Mouse (Mus musculus): ENCODE measurements around the gene Ptpn22. TPM values are rescaled to one million over a fixed set of nuclear protein-coding genes. Genes with fewer than 3 reads are reported as not detected.
"Not testable (repeated sequence)": the region's sequence is repeated elsewhere in the genome, so short reads cannot be mapped to it uniquely, and the experiment has no call there.

Gene Ptpn22
- 93.7 and 107 TPM in 2 replicates for total RNA-seq (2017)

GRCm38 (mm10) chr3:103858881-103859801, at the start of gene Ptpn22:
Gene Ptpn22 (plus strand): TSS chr3:103859795.
- ATAC-seq (ENCODE audit: extremely low read depth, insufficient number of reproducible peaks, low FRiP score, poor library complexity, severe bottlenecking): peak; percentile 71

- ATAC-seq (ENCODE audit: extremely low read depth, insufficient number of reproducible peaks, low FRiP score, poor library complexity, severe bottlenecking): peak; percentile 13; the same call in 1 of the 2 replicates
These were observed 49.8 kb upstream of the Ptpn22 start for GRCm38 (mm10) chr3:103809799-103810150.

DNA sequence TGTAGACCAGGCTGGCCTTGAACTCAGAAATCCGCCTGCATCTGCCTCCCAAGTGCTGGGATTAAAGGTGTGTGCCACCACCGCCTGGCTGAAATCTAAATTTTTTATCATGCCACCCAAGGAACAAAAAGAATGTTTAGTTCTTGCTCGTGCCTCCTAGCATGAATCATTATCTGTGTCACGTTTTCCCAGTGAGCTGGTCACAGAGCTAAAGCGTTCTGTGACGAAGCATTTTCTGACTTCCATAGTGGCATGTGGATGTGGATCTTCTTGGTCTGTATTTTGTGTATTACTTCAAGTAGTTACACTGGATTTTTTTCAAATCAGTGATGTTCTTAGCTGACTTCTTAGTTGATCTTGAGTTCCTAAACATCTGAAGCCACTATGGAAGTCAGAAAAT, 48.6 kb upstream of the Ptpn22 start:
- no peak for ATAC-seq (ENCODE audit: extremely low read depth, insufficient number of reproducible peaks, low FRiP score, poor library complexity, severe bottlenecking)

- no peak for ATAC-seq (ENCODE audit: extremely low read depth, insufficient number of reproducible peaks, low FRiP score, poor library complexity, severe bottlenecking)
These were observed 32.0 kb upstream of the Ptpn22 start for GRCm38 (mm10) chr3:103827548-103827947.

GRCm38 (mm10) chr3:103829036-103829435, 30.6 kb upstream of the Ptpn22 start:
- ATAC-seq (ENCODE audit: extremely low read depth, insufficient number of reproducible peaks, low FRiP score, poor library complexity, severe bottlenecking): no peak

DNA sequence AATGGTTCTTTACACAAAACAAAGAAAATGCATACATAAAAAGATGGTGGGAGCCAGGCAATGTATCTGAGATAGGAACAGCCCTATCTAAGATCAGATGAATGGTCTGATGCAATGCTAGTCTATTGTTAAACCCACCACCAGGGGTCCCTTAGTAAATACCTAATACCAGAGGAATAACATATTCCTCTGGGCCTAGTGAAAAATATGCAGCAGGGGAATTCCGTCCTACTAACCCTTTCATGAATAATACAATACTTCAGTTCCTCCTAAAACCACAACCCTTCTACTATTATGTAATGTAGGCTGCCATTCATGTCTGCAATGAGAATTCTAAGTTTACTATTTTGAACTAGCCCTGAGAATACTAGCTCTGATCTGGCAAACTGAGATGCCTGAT, 28.9 kb upstream of the Ptpn22 start:
- not testable (repeated sequence) for ATAC-seq (ENCODE audit: extremely low read depth, insufficient number of reproducible peaks, low FRiP score, poor library complexity, severe bottlenecking)

- no peak for ATAC-seq (ENCODE audit: extremely low read depth, insufficient number of reproducible peaks, low FRiP score, poor library complexity, severe bottlenecking)
These were observed 28.4 kb upstream of the Ptpn22 start for GRCm38 (mm10) chr3:103831146-103831545.

DNA sequence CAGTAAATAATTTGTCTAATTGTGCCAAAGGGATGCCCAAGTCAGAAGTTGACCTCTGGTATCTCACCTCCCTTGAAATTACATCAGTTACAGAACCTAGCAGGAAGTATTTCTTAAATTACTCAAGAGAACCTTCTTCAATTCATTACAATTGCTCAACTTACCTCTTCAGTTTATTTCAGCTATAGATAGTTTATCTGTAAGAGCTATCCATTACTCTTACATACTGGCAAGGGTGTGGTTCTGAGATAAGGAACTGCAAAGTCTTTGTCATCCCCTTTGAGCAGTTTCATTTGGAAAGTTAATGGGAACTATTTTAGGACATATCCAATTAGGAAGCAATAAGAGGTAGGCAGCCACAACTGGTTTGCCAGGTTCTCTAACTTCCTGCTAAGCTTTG, 27.2 kb upstream of the Ptpn22 start, which contains the start of gene Bcl2l15:
Gene Bcl2l15 (plus strand): TSS at position 176 of the 400 bp plus-strand sequence.
- no peak for ATAC-seq (ENCODE audit: extremely low read depth, insufficient number of reproducible peaks, low FRiP score, poor library complexity, severe bottlenecking)

DNA sequence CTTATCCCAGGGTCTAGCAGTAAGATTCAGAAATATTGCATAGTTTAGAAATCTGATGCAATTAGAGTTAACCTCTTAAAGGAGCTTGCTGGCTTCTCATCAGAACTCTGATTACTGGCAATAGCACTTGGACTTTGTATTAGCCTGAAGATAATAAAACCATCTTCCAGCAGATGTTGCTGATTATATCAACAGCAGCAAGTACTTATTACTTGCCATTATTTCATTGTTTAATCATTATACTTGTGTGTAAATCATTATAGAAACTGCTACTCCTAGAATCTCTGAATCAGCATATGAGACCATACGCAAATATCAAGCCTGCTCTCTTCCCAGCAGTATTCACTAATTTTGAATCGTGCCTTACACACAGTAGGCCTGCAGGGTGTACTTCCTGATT, 25.6 kb upstream of the Ptpn22 start:
- ATAC-seq (ENCODE audit: extremely low read depth, insufficient number of reproducible peaks, low FRiP score, poor library complexity, severe bottlenecking): no peak

GRCm38 (mm10) chr3:103835272-103835950, 24.2 kb upstream of the Ptpn22 start:
- no peak for ATAC-seq (ENCODE audit: extremely low read depth, insufficient number of reproducible peaks, low FRiP score, poor library complexity, severe bottlenecking)

DNA sequence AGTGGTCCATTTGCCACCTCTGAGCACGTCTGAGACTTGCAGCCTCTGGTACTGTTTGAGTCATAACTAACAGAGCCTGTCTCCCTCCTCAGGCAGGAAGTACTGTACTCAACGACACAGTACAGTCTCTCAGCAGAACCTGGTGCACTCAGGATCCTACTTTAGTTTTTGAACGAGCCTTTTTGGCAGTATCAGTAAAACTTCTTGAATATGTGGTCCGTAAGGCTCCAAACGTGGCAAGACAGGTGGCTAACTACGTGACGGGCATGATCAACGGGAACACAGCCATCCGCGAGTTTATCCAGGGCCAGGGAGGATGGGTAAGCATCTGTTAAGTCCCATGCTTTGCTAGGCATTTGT, 23.7 kb upstream of the Ptpn22 start:
- ATAC-seq (ENCODE audit: extremely low read depth, insufficient number of reproducible peaks, low FRiP score, poor library complexity, severe bottlenecking): peak; percentile 56; the same call in 1 of the 2 replicates

GRCm38 (mm10) chr3:103836453-103836852, 23.1 kb upstream of the Ptpn22 start:
- ATAC-seq (ENCODE audit: extremely low read depth, insufficient number of reproducible peaks, low FRiP score, poor library complexity, severe bottlenecking): no peak

DNA sequence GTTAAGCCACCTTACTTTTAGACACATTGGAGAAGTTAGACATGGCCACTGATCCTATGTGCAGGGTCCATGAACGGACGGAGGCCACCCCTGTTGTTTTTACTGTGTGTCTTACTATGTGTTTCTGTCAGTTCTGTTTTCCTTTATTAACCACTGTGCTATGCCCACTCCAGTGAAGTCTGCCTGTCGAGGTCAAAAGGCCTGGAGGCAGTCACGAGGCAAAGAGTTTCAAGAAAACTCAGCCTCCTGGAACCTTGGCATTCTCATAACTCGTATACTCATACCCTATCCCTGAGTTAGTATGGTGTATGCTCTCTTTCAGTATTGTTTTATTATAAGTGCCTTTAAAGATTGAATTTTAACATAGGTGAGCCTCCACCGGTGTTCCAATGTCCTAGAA, 19.9 kb upstream of the Ptpn22 start:
- ATAC-seq (ENCODE audit: extremely low read depth, insufficient number of reproducible peaks, low FRiP score, poor library complexity, severe bottlenecking): no peak

GRCm38 (mm10) chr3:103840195-103840594, 19.4 kb upstream of the Ptpn22 start:
- not testable (repeated sequence) for ATAC-seq (ENCODE audit: extremely low read depth, insufficient number of reproducible peaks, low FRiP score, poor library complexity, severe bottlenecking)

GRCm38 (mm10) chr3:103840946-103841345, 18.6 kb upstream of the Ptpn22 start:
- not testable (repeated sequence) for ATAC-seq (ENCODE audit: extremely low read depth, insufficient number of reproducible peaks, low FRiP score, poor library complexity, severe bottlenecking)

DNA sequence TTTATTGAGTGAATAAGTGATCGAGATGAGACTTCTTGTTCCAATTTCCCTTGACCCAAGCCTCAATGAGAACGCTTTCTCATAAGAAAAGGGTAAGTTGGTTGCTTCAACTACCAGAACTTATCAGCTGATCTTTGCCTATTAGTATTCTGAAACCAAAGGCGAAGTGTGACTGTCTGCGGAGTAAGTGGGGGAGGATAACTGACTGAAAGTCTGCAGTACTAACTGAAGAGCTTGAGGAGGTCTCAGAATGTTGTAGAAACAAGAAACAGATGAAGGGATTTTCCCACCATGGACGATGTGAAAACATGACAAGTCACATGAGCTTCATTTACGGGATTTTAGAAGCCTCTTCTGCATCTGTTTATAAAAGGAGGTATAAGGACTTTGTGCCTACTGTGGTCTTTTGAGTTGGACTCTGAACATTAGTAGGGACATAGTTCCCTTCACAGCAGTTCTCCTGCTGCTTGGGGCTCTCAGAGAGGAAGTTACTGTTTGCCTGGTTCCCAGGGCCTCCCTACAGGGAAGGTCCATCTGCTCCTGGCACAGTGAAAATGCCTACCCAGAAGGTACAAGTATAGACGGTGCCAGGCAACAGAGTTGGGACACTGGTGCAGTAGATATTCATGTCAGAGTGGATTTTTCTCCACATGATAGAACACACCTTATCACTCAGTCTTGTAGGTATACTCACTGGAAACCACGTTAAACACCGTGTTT, 8.8 kb upstream of the Ptpn22 start:
- no peak for ATAC-seq (ENCODE audit: extremely low read depth, insufficient number of reproducible peaks, low FRiP score, poor library complexity, severe bottlenecking)

DNA sequence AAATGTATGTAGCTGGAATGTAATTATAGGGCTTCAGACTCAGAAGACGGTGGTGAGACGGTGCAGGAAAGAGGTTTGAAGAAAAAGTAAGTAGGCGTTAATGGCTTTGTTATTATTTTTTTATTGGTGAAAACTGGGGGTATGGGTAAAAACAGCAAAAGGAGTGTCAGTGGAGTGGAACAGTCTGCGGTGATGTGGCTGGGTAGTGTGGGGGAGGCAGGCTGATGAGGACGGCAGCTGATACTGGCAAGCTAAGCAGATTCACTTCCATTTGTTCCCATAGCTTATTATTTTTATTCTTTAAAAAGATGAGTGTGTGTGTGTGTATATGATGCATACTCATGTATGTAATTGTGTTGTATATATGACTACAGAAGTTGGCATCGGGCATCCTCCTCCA, 8.1 kb upstream of the Ptpn22 start:
- no peak for ATAC-seq (ENCODE audit: extremely low read depth, insufficient number of reproducible peaks, low FRiP score, poor library complexity, severe bottlenecking)

GRCm38 (mm10) chr3:103851882-103852281, 7.7 kb upstream of the Ptpn22 start:
- no peak for ATAC-seq (ENCODE audit: extremely low read depth, insufficient number of reproducible peaks, low FRiP score, poor library complexity, severe bottlenecking)

DNA sequence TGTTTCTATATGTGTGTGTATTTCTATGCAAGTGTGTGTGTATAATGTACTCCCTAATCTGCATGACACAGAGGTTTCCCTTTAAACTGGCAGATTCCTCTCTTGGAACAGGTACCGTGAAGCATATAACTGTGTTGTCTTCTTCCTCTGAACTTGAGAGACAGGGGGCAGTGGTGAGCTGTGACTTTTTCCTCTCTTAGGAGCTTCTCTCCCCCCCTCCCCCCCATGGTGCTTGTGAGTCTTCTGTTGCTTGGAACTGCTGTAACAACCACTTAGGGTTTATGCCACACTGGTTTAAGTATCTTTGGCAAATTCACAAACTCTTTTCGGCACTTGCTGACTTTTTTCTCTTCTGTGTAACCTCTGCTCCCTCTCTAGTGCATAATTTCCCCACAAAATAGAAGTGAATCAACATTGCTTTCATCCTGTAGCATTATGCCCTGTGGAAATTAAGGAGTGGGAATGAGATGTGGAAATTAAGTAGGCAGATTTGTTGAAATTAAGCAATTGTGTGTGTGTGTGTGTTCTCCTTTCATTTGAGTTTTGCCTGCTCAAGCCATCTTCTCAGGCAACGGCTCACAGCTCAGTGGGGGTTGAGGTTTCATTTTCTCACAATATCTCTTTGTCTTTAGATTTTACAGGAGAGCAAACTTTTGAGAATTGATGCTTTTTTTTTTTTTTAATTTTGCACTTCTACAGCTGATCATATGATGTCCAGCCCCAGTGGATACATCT, 6.9 kb upstream of the Ptpn22 start:
- peak; percentile 87 for ATAC-seq (ENCODE audit: extremely low read depth, insufficient number of reproducible peaks, low FRiP score, poor library complexity, severe bottlenecking)

Measured in neutrophil, adult 5-6 weeks (primary cell).